Mouse (Mus musculus): ENCODE data around the gene Psmd3.

GRCm38 (mm10) chr11:98740026-98740392, 57.7 kb downstream of the Psmd3 start:
- no peak for TF ChIP-seq CTCF (IDR thresholded peaks at IDR 0.05; ENCODE audit: low read depth)
- TF ChIP-seq EP300 (IDR thresholded peaks at IDR 0.05; ENCODE audit: low read depth): no peak

Measured in heart, postnatal 0 days (tissue).